Mouse (Mus musculus) embryonic facial prominence, embryonic 13.5 days (tissue): ENCODE results near the gene Dnlz. TPM values are rescaled to one million over a fixed set of nuclear protein-coding genes. Genes with fewer than 3 reads are reported as not detected.

Experiments
- polyA plus RNA-seq: library from polyadenylated mRNA; unstranded; fragments of >200 nt; fragmentation: Nextera tagmentation; extraction: Ambion mirVana; gene quantifications from 2 replicates; pipeline ENCODE4 v1.2.1, GENCODE M21; 2015

Gene Dnlz
- polyA plus RNA-seq, 1 experiment from 2014 or later: 32.1 TPM

Other genes with a start within 250 kb of the Dnlz start
- 4.4 and 6.7 TPM in 2 replicates for gene Nacc2, start 228.9 kb downstream of the Dnlz start, polyA plus RNA-seq
- gene Lhx3, start 143.8 kb downstream of the Dnlz start, polyA plus RNA-seq: 0.12 and 0.15 TPM in 2 replicates
- gene Qsox2, start 114.6 kb downstream of the Dnlz start, polyA plus RNA-seq: 14.6 and 18.3 TPM in 2 replicates
- gene Ccdc187, start 57.6 kb downstream of the Dnlz start, polyA plus RNA-seq: 0.10 and 0.28 TPM in 2 replicates
- 54.8 and 57.0 TPM in 2 replicates for gene Gpsm1, start 36.6 kb downstream of the Dnlz start, polyA plus RNA-seq
- 0.81 and 1.3 TPM in 2 replicates for gene Card9, start 8.8 kb upstream of the Dnlz start, polyA plus RNA-seq
- gene Snapc4, start 28.5 kb upstream of the Dnlz start, polyA plus RNA-seq: 33.9 and 38.9 TPM in 2 replicates
- gene Entr1, start 37.2 kb upstream of the Dnlz start, polyA plus RNA-seq: 142 and 153 TPM in 2 replicates
- 92.3 and 98.7 TPM in 2 replicates for gene Pmpca, start 37.2 kb upstream of the Dnlz start, polyA plus RNA-seq
- 24.2 and 24.5 TPM in 2 replicates for gene Inpp5e, start 57.1 kb upstream of the Dnlz start, polyA plus RNA-seq
- 22.7 and 27.9 TPM in 2 replicates for gene Sec16a, start 93.1 kb upstream of the Dnlz start, polyA plus RNA-seq
- gene Notch1, start 164.6 kb upstream of the Dnlz start, polyA plus RNA-seq: 17.3 and 17.8 TPM in 2 replicates
- 88.5 and 92.7 TPM in 2 replicates for gene Egfl7, start 227.9 kb upstream of the Dnlz start, polyA plus RNA-seq
- not detected in 2 replicates for gene Gm20532, start 234.5 kb upstream of the Dnlz start, polyA plus RNA-seq